Mouse (Mus musculus): ENCODE data around the gene Olfr1113. TPM values are rescaled to one million over a fixed set of nuclear protein-coding genes. Genes with fewer than 3 reads are reported as not detected.
"Not testable (repeated sequence)": the region's sequence is repeated elsewhere in the genome, so short reads cannot be mapped to it uniquely, and the experiment has no call there.

Olfr1113 gene
- total RNA-seq (2015) (not detected in 2 replicates), total RNA-seq (2017) (not detected in 2 replicates)

DNA sequence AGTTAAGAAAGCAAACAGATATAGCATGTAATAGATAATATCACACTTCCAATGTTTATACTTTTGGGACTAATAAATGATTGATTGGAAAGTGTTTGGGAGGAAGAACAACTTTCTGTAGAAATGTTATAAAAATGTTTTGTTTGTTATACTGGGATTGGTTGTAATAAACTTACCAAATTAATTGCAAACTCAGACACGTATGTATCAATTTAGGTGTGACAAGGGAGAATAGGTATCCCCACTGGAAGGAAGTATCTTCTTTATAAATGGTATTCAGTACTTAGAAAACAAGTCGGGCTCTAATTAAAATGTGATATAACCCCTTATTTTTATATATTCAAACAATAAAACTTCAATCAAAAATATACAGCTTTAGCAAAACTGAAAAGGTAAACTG is at the start of gene Olfr1113:
Gene Olfr1113, plus strand, starts transcription at position 301 of the 400 bp plus-strand sequence.
- ATAC-seq (replicated peaks; ENCODE audit: poor library complexity), result no peak

GRCm38 (mm10) chr2:87167731-87168130 is 41.0 kb upstream of the Olfr1113 start:
- not testable (repeated sequence) for ATAC-seq (replicated peaks; ENCODE audit: poor library complexity)

DNA sequence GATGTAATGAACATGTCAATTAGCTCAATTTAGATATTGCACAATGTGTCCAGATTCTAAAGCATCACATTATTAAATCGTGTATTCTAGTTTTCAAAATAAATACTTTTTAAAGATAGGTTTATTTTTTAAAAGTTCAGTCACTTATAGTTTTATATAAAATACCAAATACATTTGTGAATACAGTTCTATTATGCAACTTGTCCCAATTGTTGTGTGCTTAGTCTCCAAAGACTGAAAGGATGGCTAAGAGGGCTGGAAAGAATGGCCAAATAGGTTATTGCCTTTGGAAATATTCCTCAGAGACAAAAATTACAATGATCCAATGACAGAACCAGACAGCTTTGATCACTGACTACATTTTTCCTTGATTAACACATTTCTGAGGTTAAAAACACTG is 21.3 kb upstream of the Olfr1113 start, which contains the start of gene Olfr1112:
Gene Olfr1112, plus strand, starts transcription at position 301 of the 400 bp plus-strand sequence.
- no peak for ATAC-seq (replicated peaks; ENCODE audit: poor library complexity)

GRCm38 (mm10) chr2:87247713-87248112 is 38.9 kb downstream of the Olfr1113 start, which contains the start of gene Olfr1115:
Gene Olfr1115, plus strand, starts transcription at chr2:87248013.
- no peak for ATAC-seq (replicated peaks; ENCODE audit: poor library complexity)

Other genes with a start within 250 kb of the Olfr1113 start
- gene Olfr1099, start 248.3 kb upstream of the Olfr1113 start, total RNA-seq (2015), result not detected in 2 replicates
- not detected in 2 replicates for gene Olfr1099, start 248.3 kb upstream of the Olfr1113 start, total RNA-seq (2017)
- gene Olfr1100, start 229.0 kb upstream of the Olfr1113 start, total RNA-seq (2015), result not detected in 2 replicates
- gene Olfr1100, start 229.0 kb upstream of the Olfr1113 start, total RNA-seq (2017), result not detected in 2 replicates
- not detected in 2 replicates for gene Olfr1101, start 217.7 kb upstream of the Olfr1113 start, total RNA-seq (2015)
- gene Olfr1101, start 217.7 kb upstream of the Olfr1113 start, total RNA-seq (2017), result not detected in 2 replicates
- not detected in 2 replicates for gene Olfr1102, start 210.6 kb upstream of the Olfr1113 start, total RNA-seq (2015)
- not detected in 2 replicates for gene Olfr1102, start 210.6 kb upstream of the Olfr1113 start, total RNA-seq (2017)
- gene Olfr1104, start 181.9 kb upstream of the Olfr1113 start, total RNA-seq (2015), result not detected in 2 replicates
- gene Olfr1104, start 181.9 kb upstream of the Olfr1113 start, total RNA-seq (2017), result not detected in 2 replicates
- not detected in 2 replicates for gene Olfr1105, start 172.4 kb upstream of the Olfr1113 start, total RNA-seq (2015)
- not detected in 2 replicates for gene Olfr1105, start 172.4 kb upstream of the Olfr1113 start, total RNA-seq (2017)
- not detected in 2 replicates for gene Olfr1106, start 156.7 kb upstream of the Olfr1113 start, total RNA-seq (2015)
- gene Olfr1106, start 156.7 kb upstream of the Olfr1113 start, total RNA-seq (2017), result not detected in 2 replicates
- gene Olfr1107, start 133.2 kb upstream of the Olfr1113 start, total RNA-seq (2015), result not detected in 2 replicates
- not detected in 2 replicates for gene Olfr1107, start 133.2 kb upstream of the Olfr1113 start, total RNA-seq (2017)
- gene Olfr1109, start 113.0 kb upstream of the Olfr1113 start, total RNA-seq (2015), result not detected in 2 replicates
- gene Olfr1109, start 113.0 kb upstream of the Olfr1113 start, total RNA-seq (2017), result not detected in 2 replicates
- not detected in 2 replicates for gene Olfr259, start 94.4 kb upstream of the Olfr1113 start, total RNA-seq (2015)
- gene Olfr259, start 94.4 kb upstream of the Olfr1113 start, total RNA-seq (2017), result not detected in 2 replicates
- not detected in 2 replicates for gene Olfr1110, start 68.7 kb upstream of the Olfr1113 start, total RNA-seq (2015)
- not detected in 2 replicates for gene Olfr1110, start 68.7 kb upstream of the Olfr1113 start, total RNA-seq (2017)
- gene Olfr1111, start 56.3 kb upstream of the Olfr1113 start, total RNA-seq (2015), result not detected in 2 replicates
- not detected in 2 replicates for gene Olfr1111, start 56.3 kb upstream of the Olfr1113 start, total RNA-seq (2017)
- not detected in 2 replicates for gene Olfr1112, start 21.2 kb upstream of the Olfr1113 start, total RNA-seq (2015)
- not detected in 2 replicates for gene Olfr1112, start 21.2 kb upstream of the Olfr1113 start, total RNA-seq (2017)
- gene Olfr1115, start 39.0 kb downstream of the Olfr1113 start, total RNA-seq (2015), result not detected in 2 replicates
- not detected in 2 replicates for gene Olfr1115, start 39.0 kb downstream of the Olfr1113 start, total RNA-seq (2017)
- gene Olfr1116, start 58.6 kb downstream of the Olfr1113 start, total RNA-seq (2015), result not detected in 2 replicates
- not detected in 2 replicates for gene Olfr1116, start 58.6 kb downstream of the Olfr1113 start, total RNA-seq (2017)
- gene Olfr1118, start 98.6 kb downstream of the Olfr1113 start, total RNA-seq (2015), result not detected in 2 replicates
- not detected in 2 replicates for gene Olfr1118, start 98.6 kb downstream of the Olfr1113 start, total RNA-seq (2017)
- gene Olfr1120, start 145.8 kb downstream of the Olfr1113 start, total RNA-seq (2015), result not detected in 2 replicates
- gene Olfr1120, start 145.8 kb downstream of the Olfr1113 start, total RNA-seq (2017), result not detected in 2 replicates
- gene Olfr1121, start 160.9 kb downstream of the Olfr1113 start, total RNA-seq (2015), result not detected in 2 replicates
- gene Olfr1121, start 160.9 kb downstream of the Olfr1113 start, total RNA-seq (2017), result not detected in 2 replicates
- gene Olfr1122, start 176.9 kb downstream of the Olfr1113 start, total RNA-seq (2015), result not detected in 2 replicates
- gene Olfr1122, start 176.9 kb downstream of the Olfr1113 start, total RNA-seq (2017), result not detected in 2 replicates
- not detected in 2 replicates for gene Olfr1123, start 207.7 kb downstream of the Olfr1113 start, total RNA-seq (2015)
- gene Olfr1123, start 207.7 kb downstream of the Olfr1113 start, total RNA-seq (2017), result not detected in 2 replicates
- not detected in 2 replicates for gene Olfr1124, start 221.3 kb downstream of the Olfr1113 start, total RNA-seq (2015)
- gene Olfr1124, start 221.3 kb downstream of the Olfr1113 start, total RNA-seq (2017), result not detected in 2 replicates
- not detected in 2 replicates for gene Olfr1126, start 245.0 kb downstream of the Olfr1113 start, total RNA-seq (2015)
- gene Olfr1126, start 245.0 kb downstream of the Olfr1113 start, total RNA-seq (2017), result not detected in 2 replicates

Measured in megakaryocyte progenitor cell, adult 5-6 weeks (primary cell).